Mouse (Mus musculus): ENCODE measurements around the gene Kiss1r. TPM values are rescaled to one million over a fixed set of nuclear protein-coding genes. Genes with fewer than 3 reads are reported as not detected.

The Kiss1r gene
- total RNA-seq, 2 experiments from 2014 or later: 5.0 to 6.8 TPM

DNA sequence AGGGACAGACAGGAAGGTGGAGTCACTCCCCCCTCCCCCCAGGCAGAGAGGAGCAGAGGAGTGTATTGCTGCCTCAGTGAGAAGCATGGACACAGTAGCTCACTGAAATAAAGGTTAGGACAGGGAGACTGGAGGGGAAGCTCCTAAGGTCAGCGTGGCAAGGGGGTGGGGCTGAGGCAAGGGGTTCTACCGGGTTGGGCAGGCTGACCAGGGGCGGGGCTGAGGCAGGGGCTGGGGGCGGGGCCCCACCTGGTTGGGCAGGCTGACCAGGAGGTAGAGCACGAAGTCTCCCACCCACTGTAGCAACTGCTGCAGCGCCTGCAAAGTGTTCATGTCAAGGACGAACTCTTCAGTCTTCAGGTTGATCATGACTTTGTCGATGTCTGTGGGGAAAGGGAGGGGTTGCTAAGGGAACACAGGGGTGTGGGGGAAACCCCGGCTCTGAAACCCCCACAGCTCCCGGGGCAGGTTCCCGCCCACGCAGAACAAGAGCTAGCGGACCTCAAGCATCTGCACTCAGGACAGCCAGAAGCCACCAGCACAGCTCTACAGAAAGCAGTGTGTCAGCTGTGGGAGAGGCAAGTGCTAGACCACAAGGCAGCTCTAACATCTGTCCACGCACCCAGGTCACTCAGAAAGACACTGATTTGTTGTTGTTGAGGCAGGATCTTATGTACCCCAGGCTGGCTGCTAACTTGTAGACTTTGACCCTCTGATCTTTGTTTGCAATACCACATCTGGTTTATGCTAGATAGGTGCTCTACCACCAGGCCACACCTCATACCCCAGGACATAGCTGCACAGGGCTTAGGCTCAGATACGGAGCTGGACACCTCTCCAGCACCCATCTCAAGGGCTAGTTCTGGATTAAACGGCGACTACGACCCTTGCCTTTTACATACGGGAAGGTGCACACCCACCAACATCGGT lies 19.2 kb upstream of the Kiss1r start:
- intact Hi-C loops (cut with DNase I): no loop called here
- DNase-seq: no peak

GRCm38 (mm10) chr10:79900951-79901410 lies 15.8 kb upstream of the Kiss1r start:
- intact Hi-C loops (cut with DNase I): no loop called here

GRCm38 (mm10) chr10:79906712-79907111 lies 10.1 kb upstream of the Kiss1r start:
- intact Hi-C loops (cut with DNase I): no loop called here

More at GRCm38 (mm10) chr10:79900951-79901410, 15.8 kb upstream of the Kiss1r start:
- DNase-seq: peak; percentile 78

DNA sequence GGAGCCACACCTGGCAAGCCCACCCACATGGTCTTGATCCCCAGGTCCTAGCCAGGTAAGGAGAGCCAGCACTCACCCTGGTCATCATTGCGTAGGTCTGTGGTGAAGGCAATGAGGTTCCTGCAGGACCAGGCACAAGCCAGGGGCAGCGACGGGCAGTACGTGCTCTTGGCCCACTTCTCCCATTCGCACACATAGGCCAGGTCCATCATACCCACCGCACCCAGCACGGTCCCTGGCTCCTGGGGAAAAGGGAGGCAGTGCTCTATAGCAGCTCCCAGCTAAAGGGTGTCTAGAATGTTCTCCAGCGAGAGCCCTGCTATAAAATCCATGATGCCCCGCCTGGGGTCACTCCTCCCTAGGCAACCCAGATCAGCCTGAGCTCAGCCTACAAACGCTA lies 9.4 kb upstream of the Kiss1r start:
- no peak for DNase-seq
- intact Hi-C loops (cut with DNase I): no loop called here

More at GRCm38 (mm10) chr10:79906712-79907111, 10.1 kb upstream of the Kiss1r start:
- no peak for DNase-seq

GRCm38 (mm10) chr10:79908167-79909091 lies 8.3 kb upstream of the Kiss1r start, which contains the start of gene Med16:
Gene Med16, minus strand, starts transcription at chr10:79908923.
- intact Hi-C loops (cut with DNase I): no loop called here
- peak; percentile 97 for DNase-seq

- intact Hi-C loops (cut with DNase I): no loop called here
- no peak for DNase-seq
Measured at GRCm38 (mm10) chr10:79909092-79909922, 7.5 kb upstream of the Kiss1r start.

DNA sequence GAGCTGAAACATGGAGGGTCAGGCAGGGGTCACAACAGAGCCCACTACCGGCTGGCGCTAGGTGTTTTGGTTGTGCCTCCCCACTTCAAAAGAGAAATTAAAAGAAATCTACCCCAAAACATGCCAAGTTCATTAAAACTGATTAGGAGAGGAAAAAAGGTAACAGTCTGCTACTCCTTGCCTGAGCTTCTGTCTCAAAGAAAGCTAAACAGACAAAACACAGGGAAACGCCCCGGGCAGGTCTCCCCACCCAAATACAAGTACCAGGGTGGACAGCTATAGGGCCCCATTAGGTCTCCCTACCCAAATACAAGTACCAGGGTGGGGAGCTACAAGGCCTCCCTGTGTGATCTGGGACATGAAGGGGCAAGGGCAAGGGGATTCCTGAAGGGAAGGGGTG lies 6.2 kb upstream of the Kiss1r start, which contains the start of gene Gm26602:
TSS of gene Gm26602 (plus strand) at position 301 of the 400 bp plus-strand sequence.
- intact Hi-C loops (cut with DNase I): no loop called here
- no peak for DNase-seq

GRCm38 (mm10) chr10:79912412-79912811 lies 4.4 kb upstream of the Kiss1r start:
- DNase-seq: no peak
- intact Hi-C loops (cut with DNase I): no loop called here

DNA sequence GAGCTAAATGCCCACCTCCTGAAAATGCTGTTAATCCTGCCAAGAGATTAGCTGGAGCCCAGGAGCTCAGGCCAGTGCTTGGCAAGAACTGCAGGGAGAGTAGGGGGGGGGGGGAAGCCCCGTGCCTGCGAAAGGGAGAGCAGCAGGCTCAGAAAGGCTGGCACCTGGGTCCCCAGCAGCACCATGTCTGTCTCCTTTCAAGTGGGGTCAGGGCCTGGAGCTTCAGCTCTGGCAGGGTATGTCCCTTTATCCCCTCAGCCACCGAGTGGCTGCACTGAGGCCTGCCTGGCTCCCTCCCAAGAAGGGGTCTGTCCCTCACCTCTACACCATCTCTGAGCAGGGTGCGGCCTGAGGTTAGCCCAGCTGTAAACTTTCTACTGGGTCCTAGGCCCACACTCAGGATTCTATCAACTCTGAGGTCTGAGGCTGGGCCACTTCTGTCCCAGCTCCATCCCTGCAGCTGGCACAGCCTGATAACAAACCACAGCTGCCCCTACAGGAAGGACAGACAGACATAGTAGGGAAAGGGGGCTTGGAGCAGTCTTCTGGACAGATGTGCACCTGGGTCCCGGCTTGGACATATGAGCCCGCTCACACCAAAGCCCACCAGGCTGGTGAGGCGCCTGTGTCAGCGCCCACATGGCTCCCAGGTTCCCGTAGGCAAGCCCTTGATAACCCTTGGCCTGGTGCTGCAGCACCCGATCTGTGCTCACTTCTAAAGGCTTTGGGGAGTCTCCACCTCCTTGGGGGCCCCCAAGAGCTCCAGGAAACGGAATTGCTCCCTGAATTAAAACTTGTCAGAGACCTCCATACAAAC lies 2.4 kb upstream of the Kiss1r start:
- DNase-seq: peak; percentile 66

GRCm38 (mm10) chr10:79914948-79915596 lies 1.7 kb upstream of the Kiss1r start:
- DNase-seq: no peak
- intact Hi-C loops (cut with DNase I): no loop called here

More for the DNA sequence above, 2.4 kb upstream of the Kiss1r start:
- intact Hi-C loops (cut with DNase I): no loop called here

DNA sequence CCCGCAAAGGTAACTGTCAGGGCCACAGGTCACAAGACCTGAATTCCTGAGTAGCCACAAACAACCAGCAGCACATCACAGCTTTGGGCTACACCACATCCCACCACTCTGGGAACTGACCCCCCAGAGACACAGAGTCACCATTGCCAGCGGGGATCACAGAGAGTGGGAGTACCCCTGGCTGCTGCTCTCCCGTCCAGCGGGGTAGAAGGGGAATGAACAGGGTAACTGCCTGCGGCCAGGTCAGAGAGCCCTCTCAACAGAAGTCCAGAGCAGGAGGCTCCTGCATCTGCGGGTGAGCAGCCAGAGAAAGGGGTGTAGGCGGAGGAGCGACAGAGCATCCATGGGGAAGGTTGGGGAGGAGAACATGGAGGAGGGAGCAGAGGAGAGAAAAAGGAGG lies 690 bp upstream of the Kiss1r start:
- intact Hi-C loops (cut with DNase I): no loop called here
- DNase-seq: no peak

DNA sequence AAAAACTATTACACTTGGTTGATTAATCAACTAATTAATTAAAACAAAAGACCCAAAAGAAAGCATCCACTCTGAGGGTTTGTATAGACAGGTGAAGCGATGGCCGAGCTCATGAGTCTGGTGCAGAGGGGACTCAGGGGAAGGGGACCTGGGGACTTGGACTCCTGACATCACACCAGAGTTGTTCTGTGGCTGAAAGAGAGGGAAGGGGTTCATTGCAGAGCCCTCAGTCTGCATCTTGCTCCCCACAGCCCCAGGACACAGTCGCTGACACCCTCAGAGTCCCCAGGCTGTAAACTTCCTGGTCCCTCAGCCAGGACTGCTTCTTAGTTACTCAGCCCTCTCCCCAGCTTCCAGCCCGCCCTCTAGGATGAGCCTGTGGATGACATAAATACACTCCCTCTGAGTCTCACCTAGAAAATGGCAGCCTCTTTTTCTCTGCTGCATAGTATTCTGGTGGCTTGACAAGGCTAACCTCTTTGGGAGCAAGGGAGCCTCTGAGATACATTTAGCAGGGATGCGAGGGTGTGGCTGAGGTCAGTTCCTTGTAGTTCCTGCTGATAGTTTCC lies 845 bp downstream of the Kiss1r start:
- no peak for DNase-seq
- intact Hi-C loops (cut with DNase I): no loop called here

DNA sequence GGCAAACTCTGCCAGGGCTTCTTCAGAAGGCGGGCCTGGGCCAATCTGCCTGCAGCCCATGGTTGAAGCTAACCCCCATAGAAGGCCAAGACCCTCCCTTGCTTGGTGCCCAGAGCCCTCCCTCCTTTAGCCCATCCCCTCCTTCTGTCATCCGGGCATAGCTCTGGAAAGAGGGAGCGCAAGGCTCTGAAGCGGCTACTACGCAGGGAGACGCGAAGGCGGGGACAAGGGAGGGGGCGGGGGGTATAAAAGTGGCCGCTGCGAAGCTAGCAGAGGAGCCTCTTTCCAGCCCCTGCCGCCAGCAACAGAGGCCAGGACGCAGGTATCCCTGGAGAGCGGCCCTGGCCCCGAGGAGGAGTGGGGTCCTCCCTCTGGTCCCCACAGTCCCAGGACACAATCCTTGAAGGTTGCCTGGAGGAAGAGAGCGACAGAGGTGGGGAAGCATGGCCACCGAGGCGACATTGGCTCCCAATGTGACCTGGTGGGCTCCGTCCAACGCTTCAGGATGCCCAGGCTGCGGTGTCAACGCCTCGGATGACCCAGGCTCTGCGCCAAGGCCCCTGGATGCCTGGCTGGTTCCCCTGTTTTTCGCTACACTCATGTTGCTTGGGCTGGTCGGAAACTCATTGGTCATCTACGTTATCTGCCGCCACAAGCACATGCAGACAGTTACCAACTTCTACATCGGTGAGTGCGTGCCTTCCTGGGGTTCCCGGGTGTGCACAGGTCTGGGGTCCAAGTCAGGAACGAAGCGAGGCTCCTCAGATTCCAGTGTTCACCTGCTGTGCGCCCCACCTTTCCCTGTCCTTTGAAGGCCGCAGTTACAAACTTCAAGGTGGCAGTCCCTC lies 1.7 kb downstream of the Kiss1r start:
- intact Hi-C loops (cut with DNase I): no loop called here
- peak; percentile 43 for DNase-seq

DNA sequence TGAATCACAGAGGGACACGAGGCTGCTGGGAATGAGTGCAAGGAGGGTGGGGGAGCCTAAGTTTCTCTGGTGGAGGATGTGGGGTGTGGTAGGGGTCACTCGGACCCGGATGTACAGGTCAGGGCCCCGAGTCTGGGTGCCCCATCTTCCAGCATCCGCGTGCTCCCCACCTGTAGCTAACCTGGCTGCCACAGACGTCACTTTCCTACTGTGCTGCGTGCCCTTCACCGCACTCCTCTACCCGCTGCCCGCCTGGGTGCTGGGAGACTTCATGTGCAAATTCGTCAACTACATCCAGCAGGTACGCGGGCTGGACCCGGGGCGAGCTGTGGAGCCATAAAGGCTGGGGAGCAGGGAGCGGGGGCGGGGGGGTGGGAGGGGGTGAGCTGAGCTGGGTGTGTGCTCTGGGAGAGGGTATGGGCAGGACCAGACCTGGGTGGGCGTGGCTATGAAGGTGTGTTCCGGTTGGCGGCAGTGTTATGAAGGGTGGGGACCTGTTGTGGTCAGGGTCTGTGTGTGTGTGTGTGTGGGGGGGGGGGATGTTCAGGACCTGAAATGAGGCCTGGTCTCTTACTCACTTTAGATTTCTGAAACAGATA lies 2.6 kb downstream of the Kiss1r start:
- intact Hi-C loops (cut with DNase I): no loop called here

GRCm38 (mm10) chr10:79920056-79920890 lies 3.5 kb downstream of the Kiss1r start:
- no peak for DNase-seq
- intact Hi-C loops (cut with DNase I): loop anchor here (10.0 kb wide), 1 partner anchor 85 kb away; no protein-coding TSS in a partner anchor

More for the DNA sequence above, 2.6 kb downstream of the Kiss1r start:
- no peak for DNase-seq

DNA sequence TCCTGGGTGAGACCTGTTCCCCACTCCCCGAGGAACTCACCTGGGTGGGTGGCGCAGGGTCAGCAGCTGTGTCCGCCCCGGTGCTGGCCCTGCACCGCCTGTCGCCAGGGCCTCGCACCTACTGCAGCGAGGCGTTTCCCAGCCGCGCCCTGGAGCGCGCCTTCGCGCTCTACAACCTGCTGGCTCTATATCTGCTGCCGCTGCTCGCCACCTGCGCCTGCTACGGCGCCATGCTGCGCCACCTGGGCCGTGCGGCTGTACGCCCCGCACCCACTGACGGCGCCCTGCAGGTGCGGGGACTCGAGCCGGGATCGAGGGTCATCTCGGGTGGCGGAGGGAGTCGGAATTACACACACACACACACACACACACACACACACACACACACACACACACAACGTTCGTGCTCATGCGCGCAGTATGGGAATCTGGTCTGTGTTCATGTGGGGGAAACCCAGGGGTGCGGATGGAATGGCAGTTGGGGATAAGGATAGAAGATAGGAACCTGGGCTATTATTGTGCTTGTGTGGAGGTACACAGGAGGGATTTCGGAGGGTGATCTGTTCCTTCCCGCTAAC lies 4.3 kb downstream of the Kiss1r start, which contains the start of gene R3hdm4:
TSS of gene R3hdm4 (minus strand) at position 251 of the 578 bp plus-strand sequence.
- no peak for DNase-seq
- intact Hi-C loops (cut with DNase I): loop anchor here (10.0 kb wide), 1 partner anchor 86 kb away; no protein-coding TSS in a partner anchor

Data from left cerebral cortex, postnatal 4 days (tissue).